Mouse (Mus musculus) gastrocnemius, adult 2 months (tissue): ENCODE results near the gene Arhgap27. TPM values are rescaled to one million over a fixed set of nuclear protein-coding genes. Genes with fewer than 3 reads are reported as not detected.
A peak's percentile ranks its signal among the peaks of the same experiment; 100 is the strongest.

Experiments
- DNase-seq: peaks from one replicate; pipeline ENCODE4 v3.0.0; 2022
- H3K27ac ChIP-seq: fragments of 200-600 bp; 2 replicates; pipeline ENCODE4 v1.8.1; 2022; ENCODE audit warnings: mild to moderate bottlenecking
- H3K4me3 ChIP-seq: fragments of 200-600 bp; 2 replicates; pipeline ENCODE4 v1.8.1; 2022; ENCODE audit warnings: mild to moderate bottlenecking, moderate library complexity
- CTCF ChIP-seq: fragments of 200-600 bp; IDR thresholded peaks from 2 replicates; pipeline ENCODE4 v1.8.1; 2022; ENCODE audit warnings: antibody characterized with exemption, mild to moderate bottlenecking, moderate library complexity
- intact Hi-C: fragments of 180-260 bp; cut with DNase I; formaldehyde crosslinking; loops from one replicate; pipeline ENCODE4 v1.15.1; 2025
- total RNA-seq, 2 experiments: library from RNA; stranded (reverse); gene quantifications; 2 replicates each; pipeline ENCODE4 v1.2.3; 2021

Arhgap27 gene
- total RNA-seq, 2 experiments from 2014 or later, result 6.0 to 8.8 TPM

- Histone ChIP-seq H3K4me3 (no peak overlapping the region), H3K27ac (no peak overlapping the region)
- intact Hi-C loops, result loop anchor here (1.0 kb wide), 1 partner anchor 41 kb away; no protein-coding TSS in a partner anchor
- no peak for TF ChIP-seq CTCF
- DNase-seq, result no peak
Observed at GRCm38 (mm10) chr11:103399986-103400385, 36.5 kb upstream of the Arhgap27 start.

GRCm38 (mm10) chr11:103399050-103399449 is 35.6 kb upstream of the Arhgap27 start:
- Histone ChIP-seq H3K27ac (no peak overlapping the region), H3K4me3 (no peak overlapping the region)
- TF ChIP-seq CTCF, result peak; percentile 55
- intact Hi-C loops, result loop anchor here (1.0 kb wide), 1 partner anchor 40 kb away; no protein-coding TSS in a partner anchor
- no peak for DNase-seq

GRCm38 (mm10) chr11:103396682-103397081 is 33.2 kb upstream of the Arhgap27 start:
- TF ChIP-seq CTCF, result no peak
- peak; percentile 41 for DNase-seq
- Histone ChIP-seq H3K4me3 (no peak overlapping the region; the same call in 1 of the 2 replicates), H3K27ac (peak overlapping the region; percentile 70)
- intact Hi-C loops, result no loop called here

GRCm38 (mm10) chr11:103396236-103396635 is 32.7 kb upstream of the Arhgap27 start:
- intact Hi-C loops, result no loop called here
- no peak overlapping the region for H3K4me3 ChIP-seq
- peak; percentile 54 for DNase-seq
- peak overlapping the region; percentile 70 for H3K27ac ChIP-seq
- TF ChIP-seq CTCF, result no peak

GRCm38 (mm10) chr11:103394604-103395003 is 31.1 kb upstream of the Arhgap27 start:
- intact Hi-C loops, result no loop called here
- H3K27ac ChIP-seq, result no peak overlapping the region
- H3K4me3 ChIP-seq, result no peak overlapping the region
- TF ChIP-seq CTCF, result no peak
- no peak for DNase-seq

- Histone ChIP-seq H3K27ac (no peak overlapping the region), H3K4me3 (no peak overlapping the region)
- no peak for DNase-seq
- intact Hi-C loops, result no loop called here
- TF ChIP-seq CTCF, result no peak
Observed at GRCm38 (mm10) chr11:103394025-103394424, 30.5 kb upstream of the Arhgap27 start.

GRCm38 (mm10) chr11:103387870-103388526 is 24.5 kb upstream of the Arhgap27 start:
- Histone ChIP-seq H3K4me3 (no peak overlapping the region), H3K27ac (no peak overlapping the region)
- DNase-seq, result no peak
- intact Hi-C loops, result no loop called here
- TF ChIP-seq CTCF, result no peak

- intact Hi-C loops, result no loop called here
- DNase-seq, result no peak
- no peak for TF ChIP-seq CTCF
- no peak overlapping the region for H3K27ac ChIP-seq
- H3K4me3 ChIP-seq, result no peak overlapping the region
Observed at GRCm38 (mm10) chr11:103386827-103387226, 23.3 kb upstream of the Arhgap27 start.

- H3K4me3 ChIP-seq, result peak overlapping the region; percentile 30
- intact Hi-C loops, result no loop called here
- TF ChIP-seq CTCF, result no peak
- H3K27ac ChIP-seq, result peak overlapping the region; percentile 86
- DNase-seq, result peak; percentile 74
Observed at GRCm38 (mm10) chr11:103381956-103382613, 18.6 kb upstream of the Arhgap27 start.

GRCm38 (mm10) chr11:103381505-103381904 is 18.0 kb upstream of the Arhgap27 start:
- no peak for TF ChIP-seq CTCF
- H3K4me3 ChIP-seq, result peak overlapping the region; percentile 30
- DNase-seq, result no peak
- intact Hi-C loops, result no loop called here
- H3K27ac ChIP-seq, result peak overlapping the region; percentile 86

- Histone ChIP-seq H3K4me3 (no peak overlapping the region), H3K27ac (peak overlapping the region; percentile 86)
- DNase-seq, result no peak
- no peak for TF ChIP-seq CTCF
- intact Hi-C loops, result no loop called here
Observed at GRCm38 (mm10) chr11:103380460-103380859, 17.0 kb upstream of the Arhgap27 start.

GRCm38 (mm10) chr11:103378341-103378740 is 14.8 kb upstream of the Arhgap27 start:
- Histone ChIP-seq H3K4me3 (no peak overlapping the region), H3K27ac (peak overlapping the region; percentile 70)
- no peak for DNase-seq
- intact Hi-C loops, result loop anchor here (5.0 kb wide), 1 partner anchor 34 kb away; the partner anchor contains the start of gene Plekhm1
- TF ChIP-seq CTCF, result no peak

- intact Hi-C loops, result loop anchor here (5.0 kb wide), 1 partner anchor 37 kb away; the partner anchor contains the start of gene Plekhm1
- no peak for DNase-seq
- peak overlapping the region; percentile 62 for H3K27ac ChIP-seq
- no peak for TF ChIP-seq CTCF
- H3K4me3 ChIP-seq, result no peak overlapping the region
Observed at GRCm38 (mm10) chr11:103375772-103376171, 12.3 kb upstream of the Arhgap27 start.
